Mouse (Mus musculus): ENCODE results near the gene Swsap1. TPM values are rescaled to one million over a fixed set of nuclear protein-coding genes. Genes with fewer than 3 reads are reported as not detected.

Swsap1 gene
- polyA plus RNA-seq, 1 experiment from 2014 or later, result 11.4 TPM

DNA sequence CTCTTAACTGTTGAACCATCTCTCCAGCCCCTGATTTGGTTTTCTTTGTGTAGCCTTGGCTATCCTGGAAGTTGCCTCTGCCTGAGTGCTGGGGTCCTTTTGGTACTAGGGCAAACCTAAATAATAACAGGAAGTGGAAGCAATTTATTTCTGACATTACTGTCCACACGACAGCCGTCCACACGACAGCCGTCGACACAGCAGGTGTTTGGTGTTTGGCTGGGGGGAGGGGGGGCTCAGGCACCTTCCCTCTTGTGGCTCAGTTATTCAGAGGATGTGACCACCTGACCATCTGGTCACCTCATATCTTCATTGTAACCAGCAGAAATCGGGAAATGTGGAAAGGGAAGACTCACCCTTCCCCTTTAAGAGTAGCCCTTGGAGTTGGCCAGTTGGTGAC lies 13.3 kb downstream of the Swsap1 start:
- H3K4me3 ChIP-seq (ENCODE audit: low read length), result no peak overlapping the region
- H3K4me2 ChIP-seq (replicated peaks; ENCODE audit: low read depth, low read length), result no peak overlapping the region
- H3K4me1 ChIP-seq (ENCODE audit: control insufficient read depth, insufficient read depth, low read length), result no peaks in the 10 kb centered on the region
- H3K9ac ChIP-seq (ENCODE audit: low read depth, low read length), result no peak overlapping the region
- 52% methylated on average over 6 of the region's 6 CpGs for WGBS
- H3K36me3 ChIP-seq (ENCODE audit: control insufficient read depth, insufficient read depth, low read length), result no peaks in the 10 kb centered on the region
- no peaks in the 10 kb centered on the region for H3K9me3 ChIP-seq (ENCODE audit: control insufficient read depth, low read length)
- no peaks in the 10 kb centered on the region for H3K27me3 ChIP-seq (ENCODE audit: control insufficient read depth, insufficient read depth, low read length)
- ATAC-seq (ENCODE audit: low FRiP score, low TSS enrichment), result no peak
- H3K27ac ChIP-seq (ENCODE audit: low read depth, low read length), result no peak overlapping the region

DNA sequence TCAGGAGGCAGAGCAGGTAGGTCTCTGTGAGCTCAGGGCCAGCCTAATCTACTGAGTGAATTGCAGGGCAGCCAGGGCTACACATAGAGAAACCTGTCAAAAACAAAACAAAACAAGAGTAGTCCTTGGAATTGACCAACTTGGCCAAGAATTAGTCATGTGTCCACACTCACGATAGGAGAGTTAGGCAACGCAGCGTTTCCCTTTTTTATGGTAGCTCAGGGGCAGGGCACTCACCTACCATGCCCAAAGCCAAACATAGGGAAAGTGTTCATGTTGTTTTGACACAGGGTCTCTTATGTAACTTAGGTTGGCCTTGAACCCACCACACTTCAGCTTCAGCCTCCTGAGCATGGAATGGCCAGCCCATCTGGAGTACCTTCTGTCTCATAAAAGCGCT lies 13.7 kb downstream of the Swsap1 start:
- Histone ChIP-seq H3K4me3 (ENCODE audit: low read length) (no peak overlapping the region), H3K27ac (ENCODE audit: low read depth, low read length) (no peak overlapping the region), H3K36me3 (ENCODE audit: control insufficient read depth, insufficient read depth, low read length) (0 out of 2 replicates have a peak, but pooled peaks cover under 1% of the 10 kb centered on the region), H3K4me2 (replicated peaks; ENCODE audit: low read depth, low read length) (no peak overlapping the region), H3K9me3 (ENCODE audit: control insufficient read depth, low read length) (no peaks in the 10 kb centered on the region), H3K4me1 (ENCODE audit: control insufficient read depth, insufficient read depth, low read length) (no peaks in the 10 kb centered on the region), H3K27me3 (ENCODE audit: control insufficient read depth, insufficient read depth, low read length) (no peaks in the 10 kb centered on the region), H3K9ac (ENCODE audit: low read depth, low read length) (no peak overlapping the region)
- WGBS, result 86% methylated on average over 4 of the region's 4 CpGs
- no peak for ATAC-seq (ENCODE audit: low FRiP score, low TSS enrichment)

DNA sequence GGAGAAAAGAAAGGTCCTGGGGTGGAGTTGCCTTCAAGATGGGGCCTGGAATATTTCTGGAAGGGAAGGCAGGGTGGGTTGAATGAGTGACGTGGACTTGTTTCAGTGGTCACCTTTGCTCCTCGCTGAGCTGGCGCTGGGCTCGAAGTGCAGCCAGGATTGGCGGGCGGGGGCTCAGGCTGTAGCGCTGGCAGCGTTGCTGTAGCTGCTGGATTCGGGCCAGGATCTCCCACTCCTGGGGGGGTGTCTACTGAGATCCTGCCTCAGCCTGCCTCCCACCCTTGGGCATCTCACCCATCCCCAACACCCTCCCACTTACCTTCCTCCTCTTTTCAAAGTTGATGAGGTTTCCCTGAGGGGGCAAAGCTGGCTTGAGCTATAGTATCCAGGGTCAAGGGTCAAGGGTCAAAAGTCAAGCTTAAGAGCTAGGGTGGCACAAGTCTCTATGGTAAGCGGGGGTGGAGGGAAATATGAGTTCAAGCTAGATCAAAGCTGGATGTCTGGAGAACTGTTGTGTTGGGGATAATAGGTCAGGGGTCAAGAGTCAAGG lies 21.1 kb downstream of the Swsap1 start:
- Histone ChIP-seq H3K36me3 (ENCODE audit: control insufficient read depth, insufficient read depth, low read length) (peaks cover 5% of the 10 kb centered on the region; the same call in 1 of the 2 replicates), H3K9ac (ENCODE audit: low read depth, low read length) (no peak overlapping the region), H3K9me3 (ENCODE audit: control insufficient read depth, low read length) (no peaks in the 10 kb centered on the region), H3K4me1 (ENCODE audit: control insufficient read depth, insufficient read depth, low read length) (no peaks in the 10 kb centered on the region), H3K4me3 (ENCODE audit: low read length) (no peak overlapping the region), H3K27ac (ENCODE audit: low read depth, low read length) (no peak overlapping the region), H3K4me2 (replicated peaks; ENCODE audit: low read depth, low read length) (no peak overlapping the region), H3K27me3 (ENCODE audit: control insufficient read depth, insufficient read depth, low read length) (no peaks in the 10 kb centered on the region)
- 88% methylated on average over 10 of the region's 10 CpGs for WGBS
- no peak for ATAC-seq (ENCODE audit: low FRiP score, low TSS enrichment)

- ATAC-seq (ENCODE audit: low FRiP score, low TSS enrichment), result no peak
- Histone ChIP-seq H3K4me2 (replicated peaks; ENCODE audit: low read depth, low read length) (no peak overlapping the region), H3K36me3 (ENCODE audit: control insufficient read depth, insufficient read depth, low read length) (peaks cover 5% of the 10 kb centered on the region; the same call in 1 of the 2 replicates), H3K9ac (ENCODE audit: low read depth, low read length) (no peak overlapping the region), H3K27me3 (ENCODE audit: control insufficient read depth, insufficient read depth, low read length) (no peaks in the 10 kb centered on the region), H3K9me3 (ENCODE audit: control insufficient read depth, low read length) (no peaks in the 10 kb centered on the region), H3K4me1 (ENCODE audit: control insufficient read depth, insufficient read depth, low read length) (no peaks in the 10 kb centered on the region), H3K4me3 (ENCODE audit: low read length) (no peak overlapping the region), H3K27ac (ENCODE audit: low read depth, low read length) (no peak overlapping the region)
- 87% methylated on average over 5 of the region's 5 CpGs for WGBS
Measured at GRCm38 (mm10) chr9:21977331-21977730, 21.8 kb downstream of the Swsap1 start.

- H3K4me2 ChIP-seq (replicated peaks; ENCODE audit: low read depth, low read length), result no peak overlapping the region
- H3K36me3 ChIP-seq (ENCODE audit: control insufficient read depth, insufficient read depth, low read length), result peaks cover 5% of the 10 kb centered on the region; the same call in 1 of the 2 replicates
- no peaks in the 10 kb centered on the region for H3K27me3 ChIP-seq (ENCODE audit: control insufficient read depth, insufficient read depth, low read length)
- no peak overlapping the region for H3K4me3 ChIP-seq (ENCODE audit: low read length)
- 46% methylated on average over 2 of the region's 2 CpGs for WGBS
- ATAC-seq (ENCODE audit: low FRiP score, low TSS enrichment), result no peak
- H3K9ac ChIP-seq (ENCODE audit: low read depth, low read length), result no peak overlapping the region
- H3K27ac ChIP-seq (ENCODE audit: low read depth, low read length), result no peak overlapping the region
- H3K9me3 ChIP-seq (ENCODE audit: control insufficient read depth, low read length), result no peaks in the 10 kb centered on the region
- no peaks in the 10 kb centered on the region for H3K4me1 ChIP-seq (ENCODE audit: control insufficient read depth, insufficient read depth, low read length)
Measured at GRCm38 (mm10) chr9:21977972-21978371, 22.4 kb downstream of the Swsap1 start.

- Histone ChIP-seq H3K4me3 (ENCODE audit: low read length) (no peak overlapping the region), H3K27ac (ENCODE audit: low read depth, low read length) (no peak overlapping the region), H3K9ac (ENCODE audit: low read depth, low read length) (no peak overlapping the region), H3K4me1 (ENCODE audit: control insufficient read depth, insufficient read depth, low read length) (no peaks in the 10 kb centered on the region), H3K36me3 (ENCODE audit: control insufficient read depth, insufficient read depth, low read length) (peaks cover 5% of the 10 kb centered on the region; the same call in 1 of the 2 replicates), H3K4me2 (replicated peaks; ENCODE audit: low read depth, low read length) (no peak overlapping the region), H3K9me3 (ENCODE audit: control insufficient read depth, low read length) (no peaks in the 10 kb centered on the region), H3K27me3 (ENCODE audit: control insufficient read depth, insufficient read depth, low read length) (no peaks in the 10 kb centered on the region)
- no peak; the same call in 1 of the 2 replicates for ATAC-seq (ENCODE audit: low FRiP score, low TSS enrichment)
- 84% methylated on average over 4 of the region's 4 CpGs for WGBS
Measured at GRCm38 (mm10) chr9:21978398-21979128, 23.0 kb downstream of the Swsap1 start.

GRCm38 (mm10) chr9:21983911-21984310 lies 28.4 kb downstream of the Swsap1 start:
- Histone ChIP-seq H3K9ac (ENCODE audit: low read depth, low read length) (no peak overlapping the region), H3K4me1 (ENCODE audit: control insufficient read depth, insufficient read depth, low read length) (peaks cover 12% of the 10 kb centered on the region), H3K27ac (ENCODE audit: low read depth, low read length) (no peak overlapping the region), H3K4me2 (replicated peaks; ENCODE audit: low read depth, low read length) (no peak overlapping the region), H3K9me3 (ENCODE audit: control insufficient read depth, low read length) (no peaks in the 10 kb centered on the region), H3K27me3 (ENCODE audit: control insufficient read depth, insufficient read depth, low read length) (peaks cover 24% of the 10 kb centered on the region), H3K4me3 (ENCODE audit: low read length) (no peak overlapping the region), H3K36me3 (ENCODE audit: control insufficient read depth, insufficient read depth, low read length) (peaks cover 2% of the 10 kb centered on the region; the same call in 1 of the 2 replicates)
- no peak for ATAC-seq (ENCODE audit: low FRiP score, low TSS enrichment)
- 31% methylated on average over 3 of the region's 3 CpGs for WGBS

DNA sequence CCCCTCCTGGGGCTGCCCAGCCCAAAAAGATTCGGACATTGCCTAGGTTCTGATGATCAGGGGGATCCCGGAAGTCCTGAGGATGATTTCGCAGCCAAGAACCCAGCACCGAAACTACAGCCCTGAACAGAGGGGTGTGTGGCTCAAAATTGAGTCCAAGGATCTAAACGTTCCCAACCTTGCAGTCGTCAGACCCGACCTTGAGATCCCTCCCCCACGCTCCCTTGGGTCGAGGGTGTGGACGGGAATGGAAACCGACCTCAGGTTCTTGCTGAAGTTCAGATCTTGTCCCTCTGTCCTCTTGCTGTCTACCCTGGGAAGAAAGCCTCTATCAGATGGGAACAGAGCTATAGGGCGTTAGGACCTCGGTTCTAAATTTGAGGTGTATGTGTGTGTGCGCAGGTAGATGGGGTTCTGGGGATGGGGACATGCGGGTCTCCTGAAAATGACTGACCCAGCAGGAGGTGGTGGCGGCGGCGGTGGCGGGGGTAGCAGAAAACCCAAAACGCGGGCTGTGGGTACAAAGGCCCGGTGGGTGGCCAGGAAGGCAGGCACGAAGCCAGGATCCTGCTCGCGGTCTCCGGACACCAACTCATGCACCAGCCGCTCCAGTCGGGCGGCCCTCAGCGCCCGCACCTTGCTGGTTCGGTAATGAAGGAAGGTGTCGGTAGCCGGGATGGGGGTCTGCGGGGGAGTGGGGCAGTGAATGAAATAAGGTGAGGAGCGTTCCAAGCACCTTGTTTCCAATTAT lies 32.2 kb downstream of the Swsap1 start:
- Histone ChIP-seq H3K4me1 (ENCODE audit: control insufficient read depth, insufficient read depth, low read length) (peaks cover 21% of the 10 kb centered on the region), H3K36me3 (ENCODE audit: control insufficient read depth, insufficient read depth, low read length) (no peaks in the 10 kb centered on the region), H3K9ac (ENCODE audit: low read depth, low read length) (peak overlapping the region; percentile 12; the same call in 1 of the 2 replicates), H3K4me3 (ENCODE audit: low read length) (peak overlapping the region; percentile 50), H3K4me2 (replicated peaks; ENCODE audit: low read depth, low read length) (peak overlapping the region; percentile 81), H3K9me3 (ENCODE audit: control insufficient read depth, low read length) (no peaks in the 10 kb centered on the region), H3K27ac (ENCODE audit: low read depth, low read length) (no peak overlapping the region; the same call in 1 of the 2 replicates), H3K27me3 (ENCODE audit: control insufficient read depth, insufficient read depth, low read length) (peaks cover 57% of the 10 kb centered on the region)
- WGBS, result 8% methylated on average over 36 of the region's 36 CpGs
- ATAC-seq (ENCODE audit: low FRiP score, low TSS enrichment), result no peak

Measured in kidney, embryonic 14.5 days (tissue).